Mouse (Mus musculus): Measurements from ENCODE around the gene Tex12.

Gene Tex12

GRCm38 (mm10) chr9:50565173-50565572 lies 4.0 kb upstream of the Tex12 start:
- in situ Hi-C loops (cut with MboI, MseI) = loop anchor here in 1 of 2 experiments (25.0 kb wide), 1 partner anchor 1753 kb away; no protein-coding TSS in a partner anchor

DNA sequence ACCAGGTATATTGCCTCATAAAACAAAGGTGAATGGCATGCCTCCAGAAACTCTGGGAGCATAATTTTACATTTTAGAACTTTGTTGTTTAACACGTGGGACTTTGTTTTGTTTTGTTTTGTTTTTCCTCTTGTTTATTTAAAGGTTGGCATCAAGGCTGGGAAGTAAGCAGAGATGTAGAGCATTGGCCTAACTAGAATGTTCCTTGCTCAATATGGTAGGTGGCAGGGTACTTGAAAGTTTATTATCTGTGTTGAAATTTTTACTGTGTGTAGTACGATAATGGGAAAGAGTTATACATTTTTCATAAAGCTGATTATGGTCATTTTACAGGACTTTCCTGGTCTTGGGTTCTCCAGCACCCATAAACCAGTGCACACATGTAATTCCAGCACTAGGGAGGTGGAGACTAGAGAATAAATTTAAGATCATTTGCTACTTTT lies 814 bp upstream of the Tex12 start:
- in situ Hi-C loops (cut with MboI, MseI) = loop anchor here in 1 of 2 experiments (25.0 kb wide), 1 partner anchor 1750 kb away; no protein-coding TSS in a partner anchor

DNA sequence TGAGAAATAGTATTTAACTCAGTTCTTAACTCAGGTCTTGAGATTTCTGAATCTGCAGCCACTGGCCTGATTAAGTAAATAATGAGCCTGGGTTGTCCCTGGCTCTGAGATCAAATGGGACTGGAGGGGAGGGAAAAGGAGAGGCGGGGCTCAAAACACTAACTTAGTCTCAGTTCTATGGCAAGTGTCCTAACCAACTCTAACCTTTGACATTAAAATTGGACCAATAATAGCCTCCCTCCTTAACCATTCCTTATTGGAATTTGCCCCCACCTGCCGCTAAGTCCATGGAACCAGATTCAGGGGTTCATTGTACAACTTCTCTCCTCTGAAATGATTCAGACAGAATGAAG lies 6.1 kb downstream of the Tex12 start, which contains the start of gene Bco2:
Gene Bco2 (minus strand): TSS at position 88 of the 353 bp plus-strand sequence.
- in situ Hi-C loops (cut with MboI, MseI) = loop anchor here in 1 of 2 experiments (25.0 kb wide), 1 partner anchor 1743 kb away; no protein-coding TSS in a partner anchor

- in situ Hi-C loops (cut with MboI, MseI) = loop anchor here in 1 of 2 experiments (25.0 kb wide), 1 partner anchor 1742 kb away; no protein-coding TSS in a partner anchor
Measured at GRCm38 (mm10) chr9:50554241-50555093, 6.7 kb downstream of the Tex12 start, which contains the start of gene Il18. Gene Il18 (plus strand): TSS chr9:50554827.

DNA sequence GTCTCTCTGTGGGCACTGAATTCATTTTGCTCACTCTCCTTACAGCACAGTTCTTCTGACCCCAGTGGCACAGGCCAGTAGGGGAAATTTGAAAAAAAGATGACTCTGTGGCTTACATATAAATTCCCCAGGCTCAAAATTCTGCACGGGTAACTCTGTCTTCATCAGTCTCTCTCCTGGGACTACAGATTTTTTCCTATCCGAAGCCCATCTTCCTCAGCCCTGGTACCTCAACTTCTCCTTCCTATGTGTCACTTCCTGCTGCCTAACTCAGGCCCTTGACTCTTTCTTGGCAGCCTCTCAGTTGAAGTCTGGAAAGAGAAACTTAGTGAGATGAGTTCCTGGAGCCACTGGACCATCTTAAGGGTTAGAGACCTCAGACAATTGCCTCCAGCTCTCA lies 7.6 kb downstream of the Tex12 start:
- in situ Hi-C loops (cut with MboI, MseI) = loop anchor here in 1 of 2 experiments (25.0 kb wide), 1 partner anchor 1741 kb away; no protein-coding TSS in a partner anchor

DNA sequence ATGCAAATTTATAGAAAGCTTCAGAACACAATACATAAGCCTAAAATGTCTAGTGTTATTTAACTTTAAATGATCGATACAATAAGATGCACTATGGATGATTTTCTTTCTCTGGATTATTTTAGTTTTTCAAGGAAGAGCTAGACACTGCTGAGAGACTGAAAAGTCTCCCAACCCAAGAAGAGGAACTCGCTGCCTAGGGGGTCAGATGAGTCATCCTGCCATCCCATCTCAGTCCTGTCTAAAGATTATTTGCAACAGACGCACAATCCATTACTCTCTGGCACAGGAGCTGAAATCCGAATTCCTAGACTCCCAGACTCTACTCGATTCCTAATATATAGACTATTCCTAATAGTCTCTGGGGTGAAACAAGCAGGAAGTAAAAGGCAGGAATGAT lies 8.9 kb downstream of the Tex12 start:
- in situ Hi-C loops (cut with MboI, MseI) = loop anchor here in 1 of 2 experiments (25.0 kb wide), 1 partner anchor 1740 kb away; no protein-coding TSS in a partner anchor

- in situ Hi-C loops (cut with MboI, MseI) = loop anchor here in 1 of 2 experiments (5.0 to 25.0 kb wide), 2 partner anchors 38 to 212 kb away; partner anchors contain the start of gene Rpl10-ps3
Measured at GRCm38 (mm10) chr9:50548936-50549335, 12.2 kb downstream of the Tex12 start.

DNA sequence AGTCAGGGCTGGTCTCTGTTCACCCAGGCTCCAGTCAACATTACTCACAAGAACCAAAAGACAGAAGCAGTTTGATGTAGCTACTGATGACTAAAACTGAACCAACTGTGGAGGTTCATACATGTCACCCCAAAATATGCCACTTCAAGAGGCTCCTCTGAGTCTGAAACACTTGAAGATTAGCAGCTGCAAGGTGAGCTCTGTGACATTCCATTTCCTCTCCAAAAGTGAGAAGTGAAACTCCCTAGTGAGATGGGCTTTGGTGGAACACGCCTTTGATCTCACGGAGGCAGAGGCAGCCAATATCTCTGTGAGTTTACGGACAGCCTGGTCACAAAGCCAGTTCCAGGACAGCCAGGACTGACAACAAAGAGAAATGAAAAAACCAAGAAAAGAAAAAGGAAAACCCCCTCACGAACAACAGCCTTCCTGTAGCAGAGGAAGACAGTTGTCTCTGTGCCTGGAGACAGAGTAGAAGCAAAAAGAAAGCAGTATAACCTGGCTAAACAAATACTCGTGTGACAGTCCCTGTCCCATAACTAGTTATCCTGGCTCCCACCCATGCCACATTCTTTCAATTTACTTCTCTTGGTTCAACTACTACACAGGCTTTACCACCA lies 13.2 kb downstream of the Tex12 start:
- in situ Hi-C loops (cut with MboI, MseI) = loop anchor here in 1 of 2 experiments (5.0 to 25.0 kb wide), 2 partner anchors 39 to 211 kb away; partner anchors contain the start of gene Rpl10-ps3

- in situ Hi-C loops (cut with MboI, MseI) = loop anchor here in 1 of 2 experiments (25.0 kb wide), 1 partner anchor 205 kb away; the partner anchor contains the start of gene Rpl10-ps3
Measured at GRCm38 (mm10) chr9:50542401-50542800, 18.7 kb downstream of the Tex12 start.

GRCm38 (mm10) chr9:50540170-50540569 lies 21.0 kb downstream of the Tex12 start:
- in situ Hi-C loops (cut with MboI, MseI) = loop anchor here in 1 of 2 experiments (25.0 kb wide), 1 partner anchor 203 kb away; the partner anchor contains the start of gene Rpl10-ps3

DNA sequence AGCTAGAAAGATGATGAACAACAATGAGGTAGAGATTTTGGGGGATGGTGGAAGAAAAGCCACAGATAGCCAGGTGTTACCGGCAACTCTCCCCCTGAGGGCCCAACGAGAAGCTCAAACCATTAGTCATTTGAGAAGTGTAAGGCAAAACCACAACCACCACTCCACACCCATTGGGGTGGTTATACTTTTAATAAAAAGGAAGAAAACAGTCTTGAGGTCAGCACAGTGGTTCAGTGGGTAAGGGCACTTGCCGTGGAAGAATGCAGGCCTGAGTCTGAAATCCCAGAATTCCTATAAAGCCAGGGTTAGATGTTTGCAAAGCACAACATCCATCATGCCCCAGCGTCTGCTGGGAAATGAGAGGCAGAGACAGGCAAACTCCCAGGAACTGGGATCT lies 23.8 kb downstream of the Tex12 start:
- in situ Hi-C loops (cut with MboI, MseI) = loop anchor here in 1 of 2 experiments (25.0 kb wide), 1 partner anchor 200 kb away; the partner anchor contains the start of gene Rpl10-ps3

GRCm38 (mm10) chr9:50536603-50537135 lies 24.5 kb downstream of the Tex12 start:
- in situ Hi-C loops (cut with MboI, MseI) = loop anchor here in 1 of 2 experiments (25.0 kb wide), 1 partner anchor 199 kb away; the partner anchor contains the start of gene Rpl10-ps3

DNA sequence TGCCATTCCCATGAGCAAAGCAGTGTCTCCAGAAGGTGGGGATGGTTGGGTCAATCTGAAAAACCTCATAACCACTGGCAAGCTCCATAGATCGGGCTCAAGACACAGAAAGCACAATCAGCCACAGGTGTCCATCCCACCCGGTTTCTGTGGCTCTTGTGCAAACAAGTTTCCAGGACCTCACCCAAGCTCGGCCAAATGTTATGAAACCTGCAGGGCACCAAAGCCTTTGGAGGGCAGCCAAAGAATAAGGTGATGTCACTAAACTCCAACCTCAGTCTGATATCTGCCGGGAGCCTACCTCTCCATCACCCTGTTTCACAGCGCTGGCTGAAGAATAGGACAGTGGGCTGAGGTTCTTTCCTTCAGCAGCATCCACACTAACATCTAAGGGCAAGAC lies 25.2 kb downstream of the Tex12 start:
- in situ Hi-C loops (cut with MboI, MseI) = loop anchor here in 1 of 2 experiments (25.0 kb wide), 1 partner anchor 199 kb away; the partner anchor contains the start of gene Rpl10-ps3

DNA sequence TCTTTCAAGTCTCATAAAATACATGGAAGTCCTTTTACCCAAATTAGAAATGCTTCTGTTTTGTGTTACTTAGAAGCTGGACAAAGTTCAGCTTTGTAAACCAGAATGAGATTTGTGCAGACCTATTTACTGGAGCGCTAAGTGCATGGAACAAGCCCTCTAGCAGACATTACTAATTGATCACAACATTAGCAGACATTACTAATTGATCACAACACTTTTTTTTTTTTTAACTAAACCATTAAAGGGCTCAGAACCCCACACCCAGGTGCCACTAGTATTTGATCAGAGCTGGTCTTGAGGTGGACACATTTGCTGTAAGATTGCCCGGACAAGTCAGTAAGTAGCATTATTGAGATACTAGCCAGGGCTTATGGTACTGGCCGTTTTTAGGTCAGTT lies 27.3 kb downstream of the Tex12 start:
- in situ Hi-C loops (cut with MboI, MseI) = loop anchor here in 1 of 2 experiments (25.0 kb wide), 1 partner anchor 196 kb away; the partner anchor contains the start of gene Rpl10-ps3

DNA sequence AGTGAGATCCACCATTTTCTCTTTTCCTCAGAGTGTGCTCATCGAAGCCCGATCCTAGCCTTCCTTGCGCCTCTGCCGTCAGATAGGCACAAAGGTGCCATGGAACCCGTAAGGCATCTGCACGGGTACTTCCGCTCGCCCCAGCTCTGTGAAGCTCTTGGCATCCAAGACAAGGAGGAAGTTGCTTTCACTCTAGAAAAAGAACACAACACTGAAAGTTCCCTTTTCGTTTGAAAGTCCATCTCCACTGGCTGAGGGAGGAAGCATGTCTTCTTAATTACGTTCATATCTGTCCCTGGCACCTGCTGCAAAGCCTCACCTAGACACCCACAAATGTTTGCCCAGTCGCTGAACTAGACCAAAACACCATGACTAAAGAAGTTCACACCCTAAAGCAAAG lies 27.8 kb downstream of the Tex12 start:
- in situ Hi-C loops (cut with MboI, MseI) = loop anchor here in 1 of 2 experiments (25.0 kb wide), 1 partner anchor 196 kb away; the partner anchor contains the start of gene Rpl10-ps3

GRCm38 (mm10) chr9:50530890-50531289 lies 30.2 kb downstream of the Tex12 start:
- in situ Hi-C loops (cut with MboI, MseI) = loop anchor here in 1 of 2 experiments (25.0 kb wide), 1 partner anchor 194 kb away; the partner anchor contains the start of gene Rpl10-ps3

DNA sequence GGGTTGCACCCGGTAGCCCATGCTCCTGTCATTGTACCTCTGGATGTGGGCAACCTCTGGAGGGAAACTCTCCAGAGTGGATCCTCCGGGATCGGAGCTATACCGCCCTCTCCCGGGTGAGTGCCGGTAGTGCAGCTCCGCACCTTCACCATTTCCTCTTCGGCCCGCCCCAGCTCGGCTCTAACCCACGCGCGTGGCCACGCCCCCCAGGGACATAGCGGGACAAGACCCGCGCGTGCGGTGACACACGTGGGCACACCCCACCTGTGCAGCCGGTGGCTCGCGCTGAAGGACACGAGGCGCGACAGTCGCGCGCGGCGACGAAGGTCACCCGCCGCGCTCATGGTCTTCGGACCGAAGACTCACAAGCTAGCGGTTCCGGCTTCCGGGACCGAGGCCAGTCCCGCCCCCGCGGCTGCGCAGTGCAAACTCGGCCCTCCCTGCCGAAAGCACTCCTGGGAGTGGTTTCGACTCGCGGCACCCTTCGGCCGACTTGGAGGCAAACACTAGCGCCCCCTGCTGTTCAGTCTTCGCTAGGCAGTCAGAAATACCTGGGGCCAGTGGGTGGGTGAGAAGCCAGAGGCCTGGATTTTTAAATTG lies 32.7 kb downstream of the Tex12 start, which contains the start of gene Pts:
Gene Pts (minus strand): TSS at position 432 of the 600 bp plus-strand sequence.
- in situ Hi-C loops (cut with MboI, MseI) = loop anchor here in 1 of 2 experiments (5.0 to 25.0 kb wide), 2 partner anchors 71 to 191 kb away; partner anchors contain the start of gene Rpl10-ps3

DNA sequence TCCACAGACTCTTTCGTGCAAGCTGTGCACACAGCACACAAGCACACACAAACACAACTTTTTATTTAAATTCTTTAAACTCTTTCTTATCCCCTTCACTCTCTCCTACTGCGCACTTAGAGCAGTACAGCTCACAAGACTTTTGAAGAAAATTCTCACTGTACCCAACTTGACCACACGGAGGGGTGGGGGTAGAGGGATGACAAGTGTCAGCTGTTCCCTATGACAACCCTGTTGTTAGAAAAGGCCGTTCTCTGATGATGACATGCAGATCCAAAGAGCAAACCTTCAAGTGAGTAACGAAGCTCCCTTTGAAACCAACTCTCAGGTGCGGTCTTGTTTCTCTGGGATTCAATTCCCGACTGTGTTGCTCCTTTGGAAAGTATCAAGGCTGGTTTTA lies 33.3 kb downstream of the Tex12 start:
- in situ Hi-C loops (cut with MboI, MseI) = loop anchor here in 1 of 2 experiments (5.0 to 25.0 kb wide), 2 partner anchors 71 to 191 kb away; partner anchors contain the start of gene Rpl10-ps3

DNA sequence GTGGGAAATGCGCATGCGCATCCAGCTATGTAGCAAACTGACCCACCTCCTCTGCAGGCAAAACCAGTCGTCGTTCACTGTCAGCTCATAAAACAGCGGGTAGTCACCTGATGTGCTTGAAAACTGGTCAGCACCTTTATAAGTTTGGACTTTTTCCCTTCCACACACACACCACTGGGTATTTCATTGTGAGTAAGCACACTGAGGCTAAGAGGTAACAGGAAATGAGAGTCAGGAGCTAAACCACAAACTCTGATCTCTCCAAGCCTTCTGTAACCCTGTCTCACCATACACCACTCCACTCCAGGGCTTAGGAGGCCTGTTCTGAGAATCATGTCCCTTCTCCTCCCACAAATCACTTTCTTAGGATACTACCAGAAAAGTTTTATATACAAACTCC lies 35.5 kb downstream of the Tex12 start:
- in situ Hi-C loops (cut with MboI, MseI) = loop anchor here in 1 of 2 experiments (5.0 to 25.0 kb wide), 2 partner anchors 68 to 188 kb away; partner anchors contain the start of gene Rpl10-ps3

- in situ Hi-C loops (cut with MboI, MseI) = loop anchor here in 1 of 2 experiments (5.0 to 25.0 kb wide), 2 partner anchors 68 to 188 kb away; partner anchors contain the start of gene Rpl10-ps3
Measured at GRCm38 (mm10) chr9:50524936-50525335, 36.2 kb downstream of the Tex12 start.
